ENCODE assay signal across 29 mouse cellular contexts in genomic region chr10:21501658-21502057, GRCm38 (mm10).
"Had no signal": no experiment of that assay in that cellular context is flagged by ENCODE, and none has a peak within 500 bp of the region (broad histone marks: within the 10 kb centered on the region; RNA-seq: fewer than 3 reads in every experiment).

No protein-coding gene starts in this region.

- H3K9me3 ChIP-seq: heart, embryonic 10.5 days; heart, embryonic 12.5 days; heart, embryonic 13.5 days; heart, embryonic 15.5 days; hindbrain, embryonic 10.5 days; hindbrain, embryonic 12.5 days; hindbrain, embryonic 13.5 days; hindbrain, embryonic 15.5 days; intestine, embryonic 15.5 days; kidney, embryonic 15.5 days had no signal

- DNase-seq: heart, postnatal 10 days; heart, postnatal 36 days; heart, postnatal 4 days; kidney, adult 11 months; kidney, adult 18-20 months; kidney, adult 2 months; kidney, adult 8-10 months; kidney, adult 9 months; kidney, postnatal 10 days; kidney, postnatal 14 days; kidney, postnatal 25 days; kidney, postnatal 4 days; layer of hippocampus, adult 9-11 months; layer of hippocampus, postnatal 36 days had no signal

- H3K27me3 ChIP-seq: heart, embryonic 12.5 days; heart, embryonic 13.5 days; heart, embryonic 15.5 days; hindbrain, embryonic 12.5 days; hindbrain, embryonic 13.5 days; hindbrain, embryonic 15.5 days; intestine, embryonic 15.5 days; kidney, embryonic 15.5 days had no signal

- H3K9ac ChIP-seq: heart, embryonic 12.5 days; heart, embryonic 13.5 days; heart, embryonic 15.5 days; hindbrain, embryonic 12.5 days; hindbrain, embryonic 13.5 days; hindbrain, embryonic 14.5 days; hindbrain, embryonic 15.5 days; intestine, embryonic 15.5 days; kidney, embryonic 15.5 days had no signal

- H3K4me1 ChIP-seq: heart, embryonic 10.5 days; heart, embryonic 12.5 days; heart, embryonic 13.5 days; heart, embryonic 15.5 days; hindbrain, embryonic 10.5 days; hindbrain, embryonic 12.5 days; hindbrain, embryonic 13.5 days; hindbrain, embryonic 15.5 days; intestine, embryonic 15.5 days; kidney, embryonic 15.5 days had no signal

- H3K4me3 ChIP-seq: heart, embryonic 10.5 days; heart, embryonic 12.5 days; heart, embryonic 13.5 days; heart, embryonic 15.5 days; hindbrain, embryonic 10.5 days; hindbrain, embryonic 12.5 days; hindbrain, embryonic 13.5 days; hindbrain, embryonic 15.5 days; intestine, embryonic 15.5 days; kidney, embryonic 15.5 days; layer of hippocampus, adult 2 months; left cerebral cortex, adult 2 months had no signal

- H3K36me3 ChIP-seq: heart, embryonic 10.5 days; heart, embryonic 12.5 days; heart, embryonic 13.5 days; heart, embryonic 15.5 days; hindbrain, embryonic 10.5 days; hindbrain, embryonic 12.5 days; hindbrain, embryonic 13.5 days; hindbrain, embryonic 15.5 days; intestine, embryonic 15.5 days; kidney, embryonic 15.5 days had no signal

- H3K27ac ChIP-seq: heart, embryonic 10.5 days; heart, embryonic 13.5 days; heart, embryonic 15.5 days; hindbrain, embryonic 10.5 days; hindbrain, embryonic 12.5 days; hindbrain, embryonic 13.5 days; hindbrain, embryonic 14.5 days; hindbrain, embryonic 15.5 days; hindbrain, postnatal 0 days; intestine, embryonic 15.5 days; kidney, embryonic 15.5 days; kidney, postnatal 0 days; layer of hippocampus, adult 2 months; left cerebral cortex, adult 2 months had no signal
